Mouse (Mus musculus) lung, postnatal 14 days (tissue): ENCODE data around the gene Vti1a.

Experiments used
- DNase-seq: peaks from one replicate; pipeline ENCODE4 v3.0.0; 2021

Gene Vti1a

GRCm38 (mm10) chr19:55315452-55316108 lies 515 bp upstream of the Vti1a start, which contains the start of gene Zdhhc6:
Gene Zdhhc6, minus strand, starts transcription at chr19:55316032.
- peak; percentile 88 for DNase-seq

GRCm38 (mm10) chr19:55316901-55317300 lies 806 bp downstream of the Vti1a start:
- no peak for DNase-seq

GRCm38 (mm10) chr19:55319036-55319435 lies 2.9 kb downstream of the Vti1a start:
- no peak for DNase-seq

DNA sequence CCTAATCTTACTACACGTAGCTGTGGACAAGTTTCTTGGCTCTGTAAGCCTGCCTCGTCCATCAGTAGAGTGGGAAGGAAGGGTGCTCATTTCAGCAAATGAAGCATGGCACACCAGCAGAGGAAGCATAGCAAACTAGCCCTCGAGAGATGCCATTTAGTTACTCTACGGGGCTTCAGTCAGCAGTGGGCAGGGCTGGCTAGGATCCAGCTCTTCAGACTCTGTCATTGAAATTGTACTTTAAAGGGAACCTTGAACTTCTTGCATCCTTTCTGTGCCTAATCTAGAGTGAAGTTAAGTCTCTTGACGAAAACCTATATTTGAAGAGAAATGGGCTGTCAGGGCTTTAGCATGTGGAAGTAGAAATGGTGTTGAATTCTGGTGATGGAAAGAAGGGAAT lies 3.4 kb downstream of the Vti1a start:
- no peak for DNase-seq

- no peak for DNase-seq
Measured at GRCm38 (mm10) chr19:55322604-55323003, 6.5 kb downstream of the Vti1a start.

DNA sequence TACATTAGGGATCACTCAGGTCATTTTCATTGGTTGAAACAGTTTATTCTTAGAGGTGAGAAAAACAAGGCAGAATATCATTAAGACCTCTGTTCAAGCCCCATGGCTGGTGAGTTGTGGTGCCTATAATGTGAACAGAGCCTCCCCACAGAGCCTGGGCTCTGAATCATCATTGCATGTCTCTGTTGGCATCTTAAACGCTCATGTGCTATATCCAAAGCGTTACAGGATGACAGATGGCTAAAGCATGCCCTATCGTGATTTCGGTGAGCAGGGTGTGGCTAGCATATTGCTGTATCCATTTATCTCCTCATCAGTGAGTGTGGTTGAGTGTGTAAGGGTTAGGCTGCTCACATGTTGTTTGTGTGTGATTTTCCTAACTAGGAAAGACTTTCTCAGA lies 11.4 kb downstream of the Vti1a start:
- DNase-seq = no peak

DNA sequence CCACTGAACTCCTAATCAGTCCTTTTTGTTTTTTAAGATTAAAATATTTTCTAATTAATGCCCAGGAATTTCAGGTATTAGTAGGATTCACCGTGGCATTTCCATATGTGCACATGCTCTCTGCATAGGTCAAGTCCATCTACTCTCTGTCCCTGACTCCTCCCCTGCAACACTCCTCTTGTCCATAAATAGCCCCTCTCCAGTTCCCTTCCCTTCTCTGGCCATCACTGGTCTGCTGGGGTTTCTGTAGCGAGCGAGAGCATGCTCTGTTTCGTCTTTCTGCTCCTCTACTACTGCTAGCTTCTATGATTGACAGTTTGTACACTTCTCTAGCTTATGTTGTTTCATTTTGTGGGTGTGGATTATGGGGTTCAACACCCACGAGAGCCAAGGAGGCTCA lies 15.7 kb downstream of the Vti1a start:
- no peak for DNase-seq

GRCm38 (mm10) chr19:55332641-55333268 lies 16.7 kb downstream of the Vti1a start:
- peak; percentile 64 for DNase-seq

- no peak for DNase-seq
Measured at GRCm38 (mm10) chr19:55335881-55336280, 19.8 kb downstream of the Vti1a start.

- no peak for DNase-seq
Measured at GRCm38 (mm10) chr19:55336441-55336840, 20.3 kb downstream of the Vti1a start.

- no peak for DNase-seq
Measured at GRCm38 (mm10) chr19:55337066-55337465, 21.0 kb downstream of the Vti1a start.

GRCm38 (mm10) chr19:55337664-55338063 lies 21.6 kb downstream of the Vti1a start:
- no peak for DNase-seq

GRCm38 (mm10) chr19:55340521-55340920 lies 24.4 kb downstream of the Vti1a start:
- no peak for DNase-seq

- DNase-seq = no peak
Measured at GRCm38 (mm10) chr19:55341377-55341776, 25.3 kb downstream of the Vti1a start.

GRCm38 (mm10) chr19:55342423-55342822 lies 26.3 kb downstream of the Vti1a start:
- no peak for DNase-seq

DNA sequence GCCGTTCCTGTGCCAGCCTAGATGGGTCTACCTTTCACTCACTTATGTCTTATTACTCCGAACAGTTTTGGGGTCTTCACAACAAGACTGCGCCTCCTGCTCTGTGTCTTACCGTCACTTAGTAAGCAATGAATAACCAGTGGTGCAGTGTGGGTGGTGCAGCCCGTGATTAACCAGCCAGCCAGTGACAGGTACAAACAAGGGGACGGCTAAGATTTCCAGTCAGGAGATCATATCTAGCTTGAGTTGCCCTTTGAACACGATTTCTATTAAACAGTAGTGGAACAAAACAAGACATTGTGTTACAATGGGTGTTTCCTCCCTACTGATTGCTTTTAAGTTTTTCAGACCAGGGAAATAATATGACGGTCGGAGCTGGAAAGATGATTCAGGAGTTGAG lies 27.2 kb downstream of the Vti1a start:
- no peak for DNase-seq

GRCm38 (mm10) chr19:55348187-55348586 lies 32.1 kb downstream of the Vti1a start:
- no peak for DNase-seq

DNA sequence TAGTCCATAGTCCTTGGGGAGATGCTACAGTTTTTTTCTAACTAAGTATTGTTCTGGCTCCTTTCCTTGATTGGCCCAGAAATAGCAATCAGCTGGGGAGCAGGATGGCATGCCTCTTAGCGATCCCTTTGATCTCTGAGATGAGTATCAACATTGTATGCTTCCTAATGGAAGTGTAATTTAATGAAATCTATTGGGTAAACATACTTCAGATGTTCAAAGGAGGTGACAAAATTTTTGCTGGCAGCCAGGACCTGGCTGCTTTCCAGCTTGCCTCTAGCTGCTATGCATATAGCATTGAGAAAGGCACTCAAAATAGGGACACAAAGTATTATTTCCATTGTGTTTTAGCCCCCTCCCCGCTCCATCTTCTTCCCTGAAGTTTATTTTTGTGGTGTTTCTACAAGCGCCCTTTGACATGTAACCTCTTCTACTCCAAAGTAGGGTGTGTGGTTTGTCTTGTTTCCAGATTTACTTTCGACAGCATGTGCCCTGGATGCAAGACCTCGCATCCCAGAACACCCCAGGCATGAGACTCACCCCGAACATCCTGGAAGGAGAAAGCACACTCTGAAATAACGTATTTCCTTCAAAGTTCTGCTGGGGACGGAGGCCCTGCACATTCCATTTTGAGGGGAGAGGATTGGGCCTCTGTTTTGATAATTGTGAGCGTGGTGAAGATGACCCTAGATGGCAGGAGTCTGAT lies 34.7 kb downstream of the Vti1a start:
- peak; percentile 37 for DNase-seq

DNA sequence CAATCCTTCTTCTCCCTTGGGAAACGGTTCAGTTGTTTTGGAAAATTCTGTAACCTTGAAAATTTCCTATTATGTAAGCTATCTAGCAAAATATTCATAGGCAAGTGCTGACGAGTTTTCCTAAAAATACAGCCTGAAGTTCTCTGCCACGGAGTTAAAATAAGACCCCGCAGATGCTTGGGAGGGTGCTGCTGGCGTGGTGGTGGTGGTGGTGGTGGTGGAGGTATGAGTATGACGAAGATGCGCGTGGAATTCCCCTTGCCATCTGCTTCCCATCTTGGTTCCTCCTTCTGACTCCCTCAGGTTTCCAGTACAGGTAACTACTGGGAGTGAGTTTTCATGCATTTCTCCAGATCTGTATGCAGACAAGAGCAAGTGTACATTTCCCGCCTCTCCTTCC lies 46.5 kb downstream of the Vti1a start:
- no peak for DNase-seq

DNA sequence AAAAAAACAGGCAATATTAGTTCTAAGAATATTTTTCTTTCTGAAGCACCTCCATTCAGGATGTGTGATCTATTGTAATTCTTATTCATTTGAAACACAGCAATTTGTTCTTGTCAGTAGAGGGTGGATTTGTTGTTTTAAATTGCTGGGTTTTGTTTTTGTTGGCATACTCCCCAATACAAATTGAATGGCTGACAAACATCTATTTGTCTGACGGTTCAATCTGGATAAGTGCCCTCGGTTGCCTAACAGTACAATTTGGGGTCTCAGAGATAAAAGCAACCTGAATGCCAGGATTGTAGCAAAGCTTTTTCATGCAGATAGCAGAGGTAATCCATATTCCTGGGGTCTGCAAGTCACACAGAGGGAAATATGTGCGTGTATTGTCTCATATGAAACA lies 53.6 kb downstream of the Vti1a start:
- no peak for DNase-seq

- DNase-seq = no peak
Measured at GRCm38 (mm10) chr19:55376331-55376730, 60.2 kb downstream of the Vti1a start.

- DNase-seq = no peak
Measured at GRCm38 (mm10) chr19:55377465-55377864, 61.4 kb downstream of the Vti1a start.

DNA sequence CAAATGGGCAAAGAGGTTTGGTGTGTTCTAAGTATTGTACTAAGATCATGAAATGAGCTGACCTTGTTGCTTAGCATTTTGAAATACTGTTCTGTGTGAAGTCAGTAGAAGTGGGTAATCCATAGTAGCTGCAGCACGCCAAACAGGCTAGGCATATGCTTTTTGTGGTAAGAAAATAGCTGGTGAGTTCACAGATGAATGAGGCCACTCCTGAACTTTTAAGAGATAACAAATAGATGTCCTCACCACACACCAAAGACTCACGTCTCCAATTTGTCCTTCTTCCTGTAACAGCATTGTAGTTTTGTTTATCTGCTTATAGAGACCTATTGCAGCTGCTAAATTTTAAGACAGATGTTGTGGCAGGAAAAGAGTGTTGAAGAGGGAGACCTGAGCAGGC lies 62.8 kb downstream of the Vti1a start:
- no peak for DNase-seq

DNA sequence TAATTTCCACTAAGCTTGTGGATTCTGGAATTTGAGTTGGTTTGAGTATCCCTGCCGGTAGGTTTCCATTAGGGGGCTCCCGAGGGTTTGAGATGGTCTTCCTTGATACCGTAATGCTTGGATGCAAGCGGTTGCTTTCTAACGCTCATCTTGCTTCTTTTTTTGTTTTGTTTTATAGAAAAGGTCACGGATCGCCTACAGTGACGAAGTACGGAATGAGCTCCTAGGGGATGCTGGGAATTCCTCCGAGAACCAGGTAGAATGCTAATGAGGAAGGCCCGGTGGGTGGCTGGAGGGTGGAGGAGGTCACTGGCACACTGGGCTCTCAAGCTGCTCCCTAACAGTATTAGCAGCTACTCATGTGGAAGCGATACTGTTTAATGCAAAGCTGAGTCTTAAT lies 64.7 kb downstream of the Vti1a start:
- no peak for DNase-seq
